Mouse (Mus musculus): ENCODE data around the gene Fam49a. TPM values are rescaled to one million over a fixed set of nuclear protein-coding genes. Genes with fewer than 3 reads are reported as not detected.
"Not testable (repeated sequence)": the region's sequence is repeated elsewhere in the genome, so short reads cannot be mapped to it uniquely, and the experiment has no call there.

The Fam49a gene
- polyA plus RNA-seq, 1 experiment from 2014 or later, result 27.9 TPM

DNA sequence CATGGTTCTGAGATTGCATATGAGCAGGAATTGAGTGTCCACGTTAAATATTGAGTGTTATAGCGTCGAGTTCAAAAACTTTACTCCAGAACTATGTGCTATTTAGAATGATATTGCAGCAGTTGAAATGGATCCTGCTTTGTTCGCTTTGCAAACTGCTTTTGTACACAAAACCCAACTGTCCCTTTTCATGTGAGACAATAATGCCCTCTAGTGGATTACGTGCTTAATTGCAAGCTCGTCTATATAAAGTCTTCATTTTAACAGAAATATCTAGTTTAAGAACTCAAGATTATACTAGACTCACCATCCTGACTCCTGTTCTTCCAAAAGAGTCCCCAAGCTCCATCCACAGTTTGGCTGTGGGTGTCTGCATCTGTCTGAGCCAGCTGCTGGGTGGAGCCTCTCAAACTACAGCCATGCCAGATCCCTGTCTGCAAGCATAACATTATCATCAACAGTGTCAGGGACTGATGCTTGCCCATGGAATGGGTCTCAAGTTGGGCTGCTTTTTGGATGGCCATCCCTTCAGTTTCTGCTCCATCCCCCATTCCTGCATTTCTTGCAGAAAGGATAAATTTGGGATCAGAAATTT, 56.3 kb downstream of the Fam49a start:
- Histone ChIP-seq H3K4me1 (replicated peaks) (peaks cover 37% of the 10 kb centered on the region), H3K36me3 (0 out of 2 replicates have a peak, but pooled peaks cover 2% of the 10 kb centered on the region), H3K27me3 (no peaks in the 10 kb centered on the region), H3K9ac (replicated peaks) (no peak overlapping the region), H3K9me3 (no peaks in the 10 kb centered on the region), H3K4me2 (replicated peaks) (no peak overlapping the region), H3K27ac (no peak overlapping the region), H3K4me3 (replicated peaks) (no peak overlapping the region)
- no peak for ATAC-seq
- WGBS, result 5% methylated on average over 6 of the region's 6 CpGs

DNA sequence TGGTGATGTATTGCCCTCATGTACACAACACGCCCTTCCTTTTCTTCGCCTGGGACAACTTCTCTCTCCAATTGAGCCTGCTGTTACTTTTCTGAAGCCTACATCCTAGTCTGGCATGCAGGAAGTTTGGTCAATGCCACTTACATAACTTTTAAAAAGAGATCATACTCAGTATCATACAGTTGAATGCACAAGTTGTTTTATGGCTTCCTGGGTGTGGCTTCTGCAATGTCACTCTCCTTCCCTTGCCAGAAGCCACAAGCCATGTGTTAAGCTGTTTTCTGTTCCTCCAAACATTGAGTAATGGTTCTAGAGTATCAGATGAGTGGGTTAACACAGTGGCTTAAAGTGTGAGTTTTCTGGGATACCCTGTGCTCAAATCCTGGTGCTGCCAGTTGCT, 58.8 kb downstream of the Fam49a start:
- Histone ChIP-seq H3K4me1 (replicated peaks) (peaks cover 21% of the 10 kb centered on the region), H3K4me3 (replicated peaks) (no peak overlapping the region), H3K36me3 (no peaks in the 10 kb centered on the region), H3K27me3 (no peaks in the 10 kb centered on the region), H3K27ac (no peak overlapping the region), H3K9ac (replicated peaks) (no peak overlapping the region), H3K9me3 (no peaks in the 10 kb centered on the region), H3K4me2 (replicated peaks) (no peak overlapping the region)
- WGBS, result 90% methylated on average over 2 of the region's 2 CpGs
- no peak for ATAC-seq

- no peak for ATAC-seq
These were observed 59.2 kb downstream of the Fam49a start for GRCm38 (mm10) chr12:12321111-12321510.

GRCm38 (mm10) chr12:12323084-12323483, 61.1 kb downstream of the Fam49a start:
- Histone ChIP-seq H3K27me3 (no peaks in the 10 kb centered on the region), H3K9me3 (no peaks in the 10 kb centered on the region), H3K27ac (no peak overlapping the region), H3K36me3 (no peaks in the 10 kb centered on the region), H3K4me2 (replicated peaks) (no peak overlapping the region), H3K4me1 (replicated peaks) (0 out of 2 replicates have a peak, but pooled peaks cover 4% of the 10 kb centered on the region), H3K4me3 (replicated peaks) (no peak overlapping the region), H3K9ac (replicated peaks) (no peak overlapping the region)
- 82% methylated on average over 5 of the region's 5 CpGs for WGBS
- peak; percentile 15 for ATAC-seq

More at GRCm38 (mm10) chr12:12321111-12321510, 59.2 kb downstream of the Fam49a start:
- Histone ChIP-seq H3K9me3 (no peaks in the 10 kb centered on the region), H3K9ac (replicated peaks) (no peak overlapping the region), H3K4me1 (replicated peaks) (peaks cover 16% of the 10 kb centered on the region), H3K36me3 (no peaks in the 10 kb centered on the region), H3K4me3 (replicated peaks) (no peak overlapping the region), H3K4me2 (replicated peaks) (no peak overlapping the region), H3K27me3 (no peaks in the 10 kb centered on the region), H3K27ac (no peak overlapping the region)
- 84% methylated on average over 3 of the region's 3 CpGs for WGBS

DNA sequence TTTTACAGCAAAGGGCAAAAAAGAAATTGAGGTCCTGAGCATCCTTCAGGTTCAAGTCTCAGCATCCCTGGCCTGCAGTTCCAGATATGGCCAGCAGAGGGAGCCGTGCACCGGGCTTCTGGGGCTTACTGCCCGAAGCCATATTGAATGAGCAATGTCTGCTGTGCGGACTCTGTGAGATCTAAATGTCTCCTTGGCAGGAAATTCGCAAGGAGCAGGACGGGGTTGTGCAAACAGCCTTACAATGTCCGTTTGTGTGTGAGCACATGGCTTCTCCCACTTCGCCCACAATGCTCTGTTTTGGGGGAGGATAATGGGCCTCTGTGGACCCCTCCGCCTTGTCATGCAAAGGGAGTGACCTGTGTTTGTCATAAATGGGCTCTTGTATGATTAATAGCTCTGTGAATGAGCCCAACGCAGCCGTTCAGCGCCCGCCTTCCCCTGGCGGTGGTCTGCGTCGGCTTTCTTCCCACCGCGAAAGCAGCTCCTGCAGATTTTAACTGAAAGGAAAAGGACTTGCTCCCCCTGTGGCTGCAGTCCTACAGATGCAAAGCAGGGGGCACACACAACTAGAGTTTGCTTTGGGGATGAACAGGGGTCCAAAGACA, 61.8 kb downstream of the Fam49a start:
- peak overlapping the region; percentile 57 for H3K4me2 ChIP-seq (replicated peaks)
- peak; percentile 96 for ATAC-seq

DNA sequence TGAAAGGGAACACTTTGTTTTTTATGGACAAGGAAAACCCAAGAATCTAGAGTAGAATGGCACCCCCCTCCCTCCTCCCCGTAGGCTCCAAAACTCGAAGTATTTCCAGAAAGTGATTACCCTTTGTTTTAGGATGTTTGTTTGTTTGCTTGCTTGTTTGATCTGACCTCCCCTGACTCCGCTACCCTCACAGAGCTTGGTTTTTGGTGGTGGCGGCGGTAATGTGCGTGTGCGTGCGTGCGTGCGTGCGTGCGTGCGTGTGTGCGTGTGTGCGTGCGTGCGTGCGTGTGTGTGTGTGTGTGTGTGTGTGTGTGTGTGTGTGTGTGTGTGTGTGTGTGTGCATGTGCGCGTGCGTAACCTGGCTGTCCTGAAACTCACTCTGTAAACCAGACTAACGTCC, 62.3 kb downstream of the Fam49a start:
- peak overlapping the region; percentile 60; the same call in 1 of the 2 replicates for H3K9ac ChIP-seq (replicated peaks)
- 90% methylated on average over 17 of the region's 22 CpGs for WGBS
- H3K27me3 ChIP-seq; H3K9me3 ChIP-seq; H3K4me1 ChIP-seq (replicated peaks); H3K36me3 ChIP-seq: not testable (repeated sequence)
- H3K27ac ChIP-seq, result peak overlapping the region; percentile 94
- peak; percentile 16; the same call in 1 of the 2 replicates for ATAC-seq
- H3K4me3 ChIP-seq (replicated peaks), result peak overlapping the region; percentile 36
- peak overlapping the region; percentile 57 for H3K4me2 ChIP-seq (replicated peaks)

More for the DNA sequence above, 61.8 kb downstream of the Fam49a start:
- H3K27ac ChIP-seq, result peak overlapping the region; percentile 94
- 9% methylated on average over 18 of the region's 18 CpGs for WGBS
- H3K4me3 ChIP-seq (replicated peaks), result peak overlapping the region; percentile 36
- no peaks in the 10 kb centered on the region for H3K36me3 ChIP-seq
- no peaks in the 10 kb centered on the region for H3K27me3 ChIP-seq
- peak overlapping the region; percentile 60 for H3K9ac ChIP-seq (replicated peaks)
- H3K4me1 ChIP-seq (replicated peaks), result 0 out of 2 replicates have a peak, but pooled peaks cover 4% of the 10 kb centered on the region
- H3K9me3 ChIP-seq, result no peaks in the 10 kb centered on the region

DNA sequence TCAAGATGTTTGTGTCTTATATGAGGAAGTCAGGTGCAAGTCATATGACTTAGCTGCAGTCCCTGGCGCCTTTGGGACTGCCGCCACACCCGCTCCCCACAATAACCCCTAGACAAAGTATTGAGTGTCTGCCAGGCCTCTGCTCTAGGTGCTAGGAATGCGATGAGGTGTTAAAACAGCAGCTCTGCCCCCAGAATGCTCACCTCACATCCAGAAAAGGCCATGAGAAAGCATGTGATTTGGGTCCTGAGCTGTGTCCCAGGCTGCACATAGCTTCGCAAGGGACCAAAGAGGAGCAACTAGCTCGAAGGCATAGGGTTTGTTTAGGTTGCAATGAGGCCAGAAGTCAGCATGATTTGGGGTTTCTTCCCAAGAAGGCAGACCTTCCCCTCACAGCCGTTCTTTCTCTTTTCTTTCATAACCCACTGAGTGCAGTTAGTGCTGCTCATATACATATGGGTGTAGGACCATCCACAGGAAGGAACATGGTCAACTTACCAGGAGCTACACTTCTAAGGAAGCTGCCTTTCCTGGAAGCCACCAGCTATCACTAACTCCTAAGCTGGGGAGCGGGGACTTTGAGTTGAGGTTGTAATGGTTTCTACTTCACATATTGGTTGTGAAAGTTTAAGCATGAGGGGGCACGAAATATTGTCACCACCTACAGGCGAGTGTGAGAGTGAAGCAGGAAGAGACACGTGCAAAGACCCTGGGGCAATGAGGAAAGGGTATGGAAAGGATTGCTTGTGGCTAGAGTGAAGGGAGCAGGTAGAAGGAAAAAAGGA, 71.8 kb downstream of the Fam49a start:
- H3K4me1 ChIP-seq (replicated peaks), result no peaks in the 10 kb centered on the region
- H3K4me2 ChIP-seq (replicated peaks), result no peak overlapping the region
- no peak overlapping the region for H3K9ac ChIP-seq (replicated peaks)
- no peak for ATAC-seq
- no peaks in the 10 kb centered on the region for H3K27me3 ChIP-seq
- WGBS, result 91% methylated on average over 11 of the region's 11 CpGs
- H3K27ac ChIP-seq, result no peak overlapping the region
- no peaks in the 10 kb centered on the region for H3K36me3 ChIP-seq
- H3K9me3 ChIP-seq, result no peaks in the 10 kb centered on the region
- H3K4me3 ChIP-seq (replicated peaks), result no peak overlapping the region

- no peaks in the 10 kb centered on the region for H3K27me3 ChIP-seq
- WGBS, result 84% methylated on average over 5 of the region's 5 CpGs
- ATAC-seq, result no peak
- H3K4me1 ChIP-seq (replicated peaks), result no peaks in the 10 kb centered on the region
- no peak overlapping the region for H3K9ac ChIP-seq (replicated peaks)
- no peaks in the 10 kb centered on the region for H3K36me3 ChIP-seq
- no peaks in the 10 kb centered on the region for H3K9me3 ChIP-seq
- no peak overlapping the region for H3K4me2 ChIP-seq (replicated peaks)
- no peak overlapping the region for H3K4me3 ChIP-seq (replicated peaks)
- H3K27ac ChIP-seq, result no peak overlapping the region
These were observed 72.5 kb downstream of the Fam49a start for GRCm38 (mm10) chr12:12334486-12334885.

DNA sequence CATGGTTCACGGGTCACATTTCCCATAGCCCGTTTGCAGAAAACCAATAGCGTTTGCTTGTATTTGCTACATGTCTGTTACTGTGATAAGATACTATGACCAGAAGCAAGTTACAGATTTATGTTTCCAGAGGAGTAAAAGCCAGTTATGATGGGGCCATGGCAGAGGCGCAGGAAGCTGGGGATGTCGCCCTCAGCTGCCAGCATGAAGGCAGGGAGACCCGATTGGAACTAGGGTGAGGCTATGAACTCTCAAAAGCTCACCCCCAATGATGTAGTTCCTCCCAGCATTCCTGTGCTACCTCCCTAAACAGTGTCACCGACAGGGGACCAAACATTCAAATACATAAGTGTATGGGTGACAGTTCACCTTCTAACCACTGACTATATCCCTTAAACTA, 73.6 kb downstream of the Fam49a start:
- no peaks in the 10 kb centered on the region for H3K27me3 ChIP-seq
- H3K9me3 ChIP-seq, result no peaks in the 10 kb centered on the region
- no peak overlapping the region for H3K9ac ChIP-seq (replicated peaks)
- no peak overlapping the region for H3K4me2 ChIP-seq (replicated peaks)
- no peak overlapping the region for H3K4me3 ChIP-seq (replicated peaks)
- H3K4me1 ChIP-seq (replicated peaks), result no peaks in the 10 kb centered on the region
- H3K27ac ChIP-seq, result no peak overlapping the region
- H3K36me3 ChIP-seq, result no peaks in the 10 kb centered on the region
- WGBS, result 93% methylated on average over 7 of the region's 7 CpGs
- ATAC-seq, result no peak

- no peak for ATAC-seq
- Histone ChIP-seq H3K27ac (no peak overlapping the region), H3K4me2 (replicated peaks) (no peak overlapping the region), H3K9me3 (no peaks in the 10 kb centered on the region), H3K4me3 (replicated peaks) (no peak overlapping the region), H3K27me3 (no peaks in the 10 kb centered on the region), H3K36me3 (no peaks in the 10 kb centered on the region), H3K4me1 (replicated peaks) (no peaks in the 10 kb centered on the region), H3K9ac (replicated peaks) (no peak overlapping the region)
- 94% methylated on average over 6 of the region's 6 CpGs for WGBS
These were observed 75.4 kb downstream of the Fam49a start for GRCm38 (mm10) chr12:12337378-12337777.

DNA sequence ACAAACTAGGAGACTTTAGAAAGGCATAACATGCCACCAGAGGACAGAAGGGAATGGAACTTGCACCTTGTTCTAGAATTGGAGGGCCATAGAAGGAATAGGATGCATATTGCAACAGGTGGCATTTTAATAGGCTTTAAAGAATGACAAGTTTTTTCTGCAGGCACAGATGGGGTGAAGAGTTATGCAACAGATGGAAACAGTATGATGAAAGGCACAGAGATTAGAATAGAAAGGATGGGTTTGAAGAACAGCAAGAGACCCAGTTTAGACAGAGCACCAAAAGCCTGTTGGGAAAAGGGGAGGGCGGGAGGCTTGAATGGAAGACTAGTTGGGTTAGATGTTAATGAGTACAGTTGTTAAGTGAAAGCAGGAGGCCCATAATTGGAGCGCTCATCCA, 81.4 kb downstream of the Fam49a start:
- H3K4me3 ChIP-seq (replicated peaks), result no peak overlapping the region
- H3K9ac ChIP-seq (replicated peaks), result no peak overlapping the region
- WGBS, result 95% methylated on average over 2 of the region's 2 CpGs
- no peak overlapping the region for H3K4me2 ChIP-seq (replicated peaks)
- H3K4me1 ChIP-seq (replicated peaks), result no peaks in the 10 kb centered on the region
- H3K9me3 ChIP-seq, result no peaks in the 10 kb centered on the region
- no peak for ATAC-seq
- H3K27me3 ChIP-seq, result no peaks in the 10 kb centered on the region
- H3K36me3 ChIP-seq, result no peaks in the 10 kb centered on the region
- no peak overlapping the region for H3K27ac ChIP-seq

DNA sequence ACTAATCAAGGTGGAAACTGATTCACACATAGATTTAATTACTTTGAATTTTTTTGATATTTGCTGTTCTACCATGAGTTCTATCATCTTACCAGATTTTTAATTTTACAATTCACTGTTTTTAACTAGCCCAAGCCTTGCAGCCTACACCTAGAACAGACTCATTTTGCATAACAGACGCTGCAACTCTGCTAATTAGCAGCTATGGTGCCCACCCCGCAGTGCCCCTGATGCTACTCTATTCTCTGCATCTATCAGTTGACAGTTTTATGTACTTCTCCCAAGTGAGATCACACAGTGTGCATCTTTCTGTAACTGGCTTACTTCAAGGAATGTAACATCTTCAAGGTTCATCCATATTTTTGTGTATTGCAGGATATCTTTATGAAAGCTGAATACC, 86.7 kb downstream of the Fam49a start:
- 78% methylated on average over 2 of the region's 2 CpGs for WGBS
- ATAC-seq, result no peak
- no peak overlapping the region for H3K9ac ChIP-seq (replicated peaks)
- H3K27me3 ChIP-seq, result no peaks in the 10 kb centered on the region
- H3K9me3 ChIP-seq, result no peaks in the 10 kb centered on the region
- H3K36me3 ChIP-seq, result no peaks in the 10 kb centered on the region
- H3K4me3 ChIP-seq (replicated peaks), result no peak overlapping the region
- no peak overlapping the region for H3K27ac ChIP-seq
- H3K4me2 ChIP-seq (replicated peaks), result no peak overlapping the region
- H3K4me1 ChIP-seq (replicated peaks), result no peaks in the 10 kb centered on the region
